Mouse (Mus musculus): Measurements from ENCODE around the gene Cast. TPM values are rescaled to one million over a fixed set of nuclear protein-coding genes. Genes with fewer than 3 reads are reported as not detected.

Gene Cast
- total and polyA plus RNA-seq, 2 experiments from 2014 or later, result 4.3 to 4.8 TPM

GRCm38 (mm10) chr13:74807446-74808151, 1.0 kb downstream of the Cast start:
- under 1% methylated on average over 29 of the region's 31 CpGs for WGBS
- ATAC-seq, result peak; percentile 72
- TF ChIP-seq CTCF (IDR thresholded peaks at IDR 0.05; ENCODE audit: low read depth), result no peak
- Histone ChIP-seq H3K4me3 (ENCODE audit: low read depth, low read length) (peak overlapping the region; percentile 63), H3K27me3 (ENCODE audit: insufficient read depth, low read length) (no peaks in the 10 kb centered on the region; the same call in 1 of the 2 replicates), H3K4me2 (ENCODE audit: low read depth) (peak overlapping the region; percentile 98), H3K9ac (peak overlapping the region; percentile 58), H3K9me3 (ENCODE audit: low read length) (no peaks in the 10 kb centered on the region), H3K36me3 (ENCODE audit: insufficient read depth) (no peaks in the 10 kb centered on the region), H3K27ac (ENCODE audit: low read depth, low read length) (no peak overlapping the region), H3K4me1 (ENCODE audit: insufficient read depth) (no peaks in the 10 kb centered on the region)
- DNase-seq, result peak; percentile 7

- no peak for TF ChIP-seq CTCF (IDR thresholded peaks at IDR 0.05; ENCODE audit: low read depth)
- H3K4me3 ChIP-seq (ENCODE audit: low read depth, low read length), result no peak overlapping the region
- 67% methylated on average over 5 of the region's 5 CpGs for WGBS
Measured at GRCm38 (mm10) chr13:74806934-74807333, 1.7 kb downstream of the Cast start.

GRCm38 (mm10) chr13:74794435-74794834, 14.2 kb downstream of the Cast start:
- Histone ChIP-seq H3K4me3 (ENCODE audit: low read depth, low read length) (no peak overlapping the region), H3K9ac (no peak overlapping the region), H3K27ac (ENCODE audit: low read depth, low read length) (no peak overlapping the region), H3K27me3 (ENCODE audit: insufficient read depth, low read length) (no peaks in the 10 kb centered on the region), H3K4me1 (ENCODE audit: insufficient read depth) (no peaks in the 10 kb centered on the region), H3K9me3 (ENCODE audit: low read length) (no peaks in the 10 kb centered on the region), H3K36me3 (ENCODE audit: insufficient read depth) (no peaks in the 10 kb centered on the region), H3K4me2 (ENCODE audit: low read depth) (no peak overlapping the region)
- DNase-seq (no peak), ATAC-seq (no peak)
- no peak for TF ChIP-seq CTCF (IDR thresholded peaks at IDR 0.05; ENCODE audit: low read depth)
- 70% methylated on average over 1 of the region's 1 CpGs for WGBS

More at GRCm38 (mm10) chr13:74806934-74807333, 1.7 kb downstream of the Cast start:
- Histone ChIP-seq H3K4me1 (ENCODE audit: insufficient read depth) (no peaks in the 10 kb centered on the region), H3K9ac (no peak overlapping the region), H3K36me3 (ENCODE audit: insufficient read depth) (no peaks in the 10 kb centered on the region), H3K4me2 (ENCODE audit: low read depth) (no peak overlapping the region), H3K9me3 (ENCODE audit: low read length) (no peaks in the 10 kb centered on the region), H3K27ac (ENCODE audit: low read depth, low read length) (no peak overlapping the region), H3K27me3 (ENCODE audit: insufficient read depth, low read length) (no peaks in the 10 kb centered on the region; the same call in 1 of the 2 replicates)
- DNase-seq, result no peak
- ATAC-seq, result no peak

- H3K9me3 ChIP-seq (ENCODE audit: low read length), result no peaks in the 10 kb centered on the region
- no peak overlapping the region for H3K27ac ChIP-seq (ENCODE audit: low read depth, low read length)
- no peak overlapping the region for H3K9ac ChIP-seq
- ATAC-seq (no peak), DNase-seq (no peak)
- H3K4me2 ChIP-seq (ENCODE audit: low read depth), result no peak overlapping the region
- 0% methylated on average over 1 of the region's 1 CpGs for WGBS
- no peaks in the 10 kb centered on the region for H3K36me3 ChIP-seq (ENCODE audit: insufficient read depth)
- no peak for TF ChIP-seq CTCF (IDR thresholded peaks at IDR 0.05; ENCODE audit: low read depth)
- H3K4me3 ChIP-seq (ENCODE audit: low read depth, low read length), result no peak overlapping the region
- no peaks in the 10 kb centered on the region for H3K4me1 ChIP-seq (ENCODE audit: insufficient read depth)
- no peaks in the 10 kb centered on the region for H3K27me3 ChIP-seq (ENCODE audit: insufficient read depth, low read length)
Measured at GRCm38 (mm10) chr13:74787681-74788080, 20.9 kb downstream of the Cast start.

GRCm38 (mm10) chr13:74772151-74772550, 36.5 kb downstream of the Cast start:
- Histone ChIP-seq H3K36me3 (ENCODE audit: insufficient read depth) (no peaks in the 10 kb centered on the region), H3K4me2 (ENCODE audit: low read depth) (no peak overlapping the region), H3K4me3 (ENCODE audit: low read depth, low read length) (no peak overlapping the region), H3K9ac (no peak overlapping the region), H3K27ac (ENCODE audit: low read depth, low read length) (no peak overlapping the region), H3K9me3 (ENCODE audit: low read length) (no peaks in the 10 kb centered on the region), H3K4me1 (ENCODE audit: insufficient read depth) (no peaks in the 10 kb centered on the region), H3K27me3 (ENCODE audit: insufficient read depth, low read length) (no peaks in the 10 kb centered on the region)
- WGBS, result 73% methylated on average over 1 of the region's 1 CpGs
- ATAC-seq, result no peak
- DNase-seq, result no peak
- TF ChIP-seq CTCF (IDR thresholded peaks at IDR 0.05; ENCODE audit: low read depth), result no peak

GRCm38 (mm10) chr13:74770480-74770879, 38.1 kb downstream of the Cast start:
- H3K4me2 ChIP-seq (ENCODE audit: low read depth), result peak overlapping the region; percentile 72
- H3K4me3 ChIP-seq (ENCODE audit: low read depth, low read length), result peak overlapping the region; percentile 38
- H3K9me3 ChIP-seq (ENCODE audit: low read length), result no peaks in the 10 kb centered on the region
- no peaks in the 10 kb centered on the region for H3K36me3 ChIP-seq (ENCODE audit: insufficient read depth)
- peak overlapping the region; percentile 23 for H3K9ac ChIP-seq
- DNase-seq (peak; percentile 56), ATAC-seq (peak; percentile 95)
- H3K27ac ChIP-seq (ENCODE audit: low read depth, low read length), result no peak overlapping the region
- under 1% methylated on average over 21 of the region's 21 CpGs for WGBS
- peak; percentile 44 for TF ChIP-seq CTCF (IDR thresholded peaks at IDR 0.05; ENCODE audit: low read depth)
- H3K27me3 ChIP-seq (ENCODE audit: insufficient read depth, low read length), result no peaks in the 10 kb centered on the region
- H3K4me1 ChIP-seq (ENCODE audit: insufficient read depth), result no peaks in the 10 kb centered on the region

GRCm38 (mm10) chr13:74769871-74770270, 38.7 kb downstream of the Cast start:
- H3K9ac ChIP-seq, result no peak overlapping the region; the same call in 1 of the 2 replicates
- 16% methylated on average over 7 of the region's 8 CpGs for WGBS
- H3K4me1 ChIP-seq (ENCODE audit: insufficient read depth), result no peaks in the 10 kb centered on the region

More at GRCm38 (mm10) chr13:74769871-74770270, 38.7 kb downstream of the Cast start:
- ATAC-seq (no peak), DNase-seq (no peak)
- no peak for TF ChIP-seq CTCF (IDR thresholded peaks at IDR 0.05; ENCODE audit: low read depth)
- H3K36me3 ChIP-seq (ENCODE audit: insufficient read depth), result no peaks in the 10 kb centered on the region
- H3K4me3 ChIP-seq (ENCODE audit: low read depth, low read length), result peak overlapping the region; percentile 38
- H3K27ac ChIP-seq (ENCODE audit: low read depth, low read length), result no peak overlapping the region
- no peaks in the 10 kb centered on the region for H3K9me3 ChIP-seq (ENCODE audit: low read length)
- no peaks in the 10 kb centered on the region for H3K27me3 ChIP-seq (ENCODE audit: insufficient read depth, low read length)
- peak overlapping the region; percentile 72 for H3K4me2 ChIP-seq (ENCODE audit: low read depth)
